Mouse (Mus musculus) kidney, embryonic 14.5 days (tissue): ENCODE data around the gene Dock8. TPM values are rescaled to one million over a fixed set of nuclear protein-coding genes. Genes with fewer than 3 reads are reported as not detected.

Experiments
- ATAC-seq: fragments of 200-750 bp; cut with Nextera tagmentation; 2 replicates; pipeline ENCODE4 v1.8.0; 2017; ENCODE audit warnings: moderate number of reproducible peaks, mild to moderate bottlenecking, moderate TSS enrichment, moderate library complexity; ENCODE audit not compliant: low FRiP score, low TSS enrichment
- H3K27ac ChIP-seq: fragments of 300-500 bp; sonication (generic); 2 replicates; pipeline ENCODE4 v1.5.1; 2014; ENCODE audit warnings: low read depth, mild to moderate bottlenecking, low read length, moderate library complexity, mixed read lengths
- H3K27me3 ChIP-seq: fragments of 300-500 bp; sonication (generic); 2 replicates; pipeline ENCODE4 v1.6.1; 2014; ENCODE audit warnings: mild to moderate bottlenecking, low read length; ENCODE audit not compliant: control insufficient read depth, insufficient read depth
- H3K36me3 ChIP-seq: fragments of 300-500 bp; sonication (generic); 2 replicates; pipeline ENCODE4 v1.6.1; 2014; ENCODE audit warnings: low read length, mixed read lengths; ENCODE audit not compliant: control insufficient read depth, insufficient read depth
- H3K4me1 ChIP-seq: fragments of 300-500 bp; sonication (generic); 2 replicates; pipeline ENCODE4 v1.6.1; 2014; ENCODE audit warnings: low read length, mixed read lengths; ENCODE audit not compliant: control insufficient read depth, insufficient read depth
- H3K4me2 ChIP-seq: fragments of 300-500 bp; sonication (generic); replicated peaks from 2 replicates; pipeline ENCODE4 v1.6.1; 2014; ENCODE audit warnings: low read depth, mild to moderate bottlenecking, low read length
- H3K4me3 ChIP-seq: fragments of 300-500 bp; sonication (generic); 2 replicates; pipeline ENCODE4 v1.5.1; 2014; ENCODE audit warnings: mild to moderate bottlenecking, low read length
- H3K9ac ChIP-seq: fragments of 300-500 bp; sonication (generic); 2 replicates; pipeline ENCODE4 v1.6.1; 2014; ENCODE audit warnings: low read depth, mild to moderate bottlenecking, low read length, moderate library complexity
- H3K9me3 ChIP-seq: fragments of 300-500 bp; sonication (generic); 2 replicates; pipeline ENCODE4 v1.6.1; 2016; ENCODE audit warnings: low read length; ENCODE audit not compliant: control insufficient read depth
- WGBS: fragments of 180-500 bp; shearing (Covaris S2); extraction: QIAGEN DNeasy Blood & Tissue Kit; methylation state at CpG from one replicate; pipeline ENCODE4 v1.1.7; 2014; 5-methylcytosine and 5-hydroxymethylcytosine counted together
- polyA plus RNA-seq: library from polyadenylated mRNA; unstranded; fragments of >200 nt; fragmentation: Nextera tagmentation; extraction: Ambion mirVana; gene quantifications from 2 replicates; pipeline ENCODE4 v1.2.1, GENCODE M21; 2014

The Dock8 gene
- polyA plus RNA-seq, 1 experiment from 2014 or later: 4.9 TPM

- no peak overlapping the region for H3K4me3 ChIP-seq
- H3K27ac ChIP-seq: no peak overlapping the region
- no peak overlapping the region for H3K9ac ChIP-seq
- H3K27me3 ChIP-seq: no peaks in the 10 kb centered on the region
- H3K36me3 ChIP-seq: no peaks in the 10 kb centered on the region
- WGBS: 52% methylated on average over 9 of the region's 9 CpGs
- H3K4me2 ChIP-seq: no peak overlapping the region
- no peaks in the 10 kb centered on the region for H3K4me1 ChIP-seq
- no peaks in the 10 kb centered on the region for H3K9me3 ChIP-seq
- no peak for ATAC-seq
Measured at GRCm38 (mm10) chr19:25105682-25106081, 106.3 kb downstream of the Dock8 start.

- no peak for ATAC-seq
- WGBS: 92% methylated on average over 8 of the region's 8 CpGs
- no peaks in the 10 kb centered on the region for H3K27me3 ChIP-seq
- no peak overlapping the region for H3K9ac ChIP-seq
- H3K4me1 ChIP-seq: no peaks in the 10 kb centered on the region
- no peaks in the 10 kb centered on the region for H3K36me3 ChIP-seq
- no peak overlapping the region for H3K4me3 ChIP-seq
- no peaks in the 10 kb centered on the region for H3K9me3 ChIP-seq
- no peak overlapping the region for H3K4me2 ChIP-seq
- H3K27ac ChIP-seq: no peak overlapping the region
Measured at GRCm38 (mm10) chr19:25106315-25106714, 107.0 kb downstream of the Dock8 start.

- 32% methylated on average over 4 of the region's 4 CpGs for WGBS
- H3K4me1 ChIP-seq: no peaks in the 10 kb centered on the region
- H3K9ac ChIP-seq: no peak overlapping the region
- ATAC-seq: no peak
- H3K27ac ChIP-seq: no peak overlapping the region
- no peaks in the 10 kb centered on the region for H3K27me3 ChIP-seq
- H3K4me3 ChIP-seq: no peak overlapping the region
- no peaks in the 10 kb centered on the region for H3K36me3 ChIP-seq
- H3K4me2 ChIP-seq: peak overlapping the region; percentile 15; the same call in 1 of the 2 replicates
- no peaks in the 10 kb centered on the region for H3K9me3 ChIP-seq
Measured at GRCm38 (mm10) chr19:25107417-25107816, 108.1 kb downstream of the Dock8 start.

- no peak overlapping the region for H3K27ac ChIP-seq
- no peaks in the 10 kb centered on the region for H3K27me3 ChIP-seq
- no peak overlapping the region for H3K9ac ChIP-seq
- no peak overlapping the region for H3K4me3 ChIP-seq
- WGBS: 62% methylated on average over 18 of the region's 18 CpGs
- H3K36me3 ChIP-seq: no peaks in the 10 kb centered on the region
- no peak overlapping the region for H3K4me2 ChIP-seq
- no peaks in the 10 kb centered on the region for H3K4me1 ChIP-seq
- no peak for ATAC-seq
- H3K9me3 ChIP-seq: no peaks in the 10 kb centered on the region
Measured at GRCm38 (mm10) chr19:25111591-25112233, 112.4 kb downstream of the Dock8 start.

GRCm38 (mm10) chr19:25116981-25117380 lies 117.6 kb downstream of the Dock8 start:
- Histone ChIP-seq H3K9me3 (no peaks in the 10 kb centered on the region), H3K27ac (no peak overlapping the region), H3K4me2 (no peak overlapping the region), H3K9ac (no peak overlapping the region), H3K4me3 (no peak overlapping the region), H3K27me3 (no peaks in the 10 kb centered on the region), H3K4me1 (no peaks in the 10 kb centered on the region), H3K36me3 (no peaks in the 10 kb centered on the region)
- no peak for ATAC-seq
- 68% methylated on average over 2 of the region's 2 CpGs for WGBS

GRCm38 (mm10) chr19:25122417-25122816 lies 123.1 kb downstream of the Dock8 start:
- 69% methylated on average over 8 of the region's 8 CpGs for WGBS
- no peak overlapping the region for H3K4me3 ChIP-seq
- H3K4me2 ChIP-seq: no peak overlapping the region
- H3K9ac ChIP-seq: no peak overlapping the region
- H3K27me3 ChIP-seq: no peaks in the 10 kb centered on the region
- H3K27ac ChIP-seq: no peak overlapping the region
- no peak for ATAC-seq
- no peaks in the 10 kb centered on the region for H3K36me3 ChIP-seq
- H3K4me1 ChIP-seq: no peaks in the 10 kb centered on the region
- no peaks in the 10 kb centered on the region for H3K9me3 ChIP-seq

- H3K9ac ChIP-seq: no peak overlapping the region
- ATAC-seq: no peak
- no peak overlapping the region for H3K4me2 ChIP-seq
- H3K36me3 ChIP-seq: no peaks in the 10 kb centered on the region
- H3K4me3 ChIP-seq: no peak overlapping the region
- no peaks in the 10 kb centered on the region for H3K9me3 ChIP-seq
- WGBS: 59% methylated on average over 13 of the region's 13 CpGs
- H3K27ac ChIP-seq: no peak overlapping the region
- no peaks in the 10 kb centered on the region for H3K27me3 ChIP-seq
- H3K4me1 ChIP-seq: no peaks in the 10 kb centered on the region
Measured at GRCm38 (mm10) chr19:25123031-25123430, 123.7 kb downstream of the Dock8 start.

GRCm38 (mm10) chr19:25123461-25123860 lies 124.1 kb downstream of the Dock8 start:
- Histone ChIP-seq H3K27me3 (no peaks in the 10 kb centered on the region), H3K4me3 (no peak overlapping the region), H3K4me1 (no peaks in the 10 kb centered on the region), H3K27ac (no peak overlapping the region), H3K4me2 (no peak overlapping the region), H3K9ac (no peak overlapping the region), H3K9me3 (no peaks in the 10 kb centered on the region), H3K36me3 (no peaks in the 10 kb centered on the region)
- no peak for ATAC-seq
- 81% methylated on average over 5 of the region's 5 CpGs for WGBS

GRCm38 (mm10) chr19:25132322-25132721 lies 133.0 kb downstream of the Dock8 start:
- no peak overlapping the region for H3K27ac ChIP-seq
- 15% methylated on average over 4 of the region's 4 CpGs for WGBS
- no peak for ATAC-seq

More at GRCm38 (mm10) chr19:25132322-25132721, 133.0 kb downstream of the Dock8 start:
- Histone ChIP-seq H3K27me3 (no peaks in the 10 kb centered on the region), H3K4me2 (no peak overlapping the region), H3K9me3 (no peaks in the 10 kb centered on the region), H3K9ac (no peak overlapping the region), H3K4me1 (no peaks in the 10 kb centered on the region), H3K4me3 (no peak overlapping the region), H3K36me3 (no peaks in the 10 kb centered on the region)
